In the genomic region with DNA sequence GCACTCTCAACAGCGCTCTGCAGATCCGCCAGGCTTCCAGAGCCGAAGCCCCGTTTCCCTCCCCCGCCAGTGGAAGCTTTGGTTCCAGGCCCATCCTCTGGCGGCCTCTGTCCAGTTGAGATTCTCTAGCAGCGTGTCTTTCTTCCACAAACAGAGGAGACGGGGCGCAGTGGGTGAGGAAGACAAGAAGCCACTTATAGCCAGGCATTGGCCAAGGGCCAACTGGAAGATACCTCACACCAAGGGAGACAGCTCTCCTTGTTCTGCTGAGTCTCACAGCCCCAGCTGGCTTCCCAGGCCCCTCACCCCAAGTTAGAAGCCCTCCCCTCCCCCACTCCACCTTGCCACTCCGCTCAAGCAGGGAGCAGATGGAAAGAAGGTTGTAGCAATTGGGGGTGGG, we compare ENCODE assay signal across 9 mouse cellular contexts. TPM values are rescaled to one million over a fixed set of nuclear protein-coding genes. Genes with fewer than 3 reads are reported as not detected.
DNase-seq lines count a peak whose midpoint lies in the region; ATAC-seq and TF ChIP-seq lines count a peak whose summit lies in the region.
"Had no signal": no experiment of that assay in that cellular context is flagged by ENCODE, and none has a peak within 500 bp of the region (broad histone marks: within the 10 kb centered on the region; RNA-seq: fewer than 3 reads in every experiment).

No protein-coding gene starts in this region.

- H3K4me2 ChIP-seq in kidney, postnatal 0 days (ENCODE audit: low read length): no peak overlapping the region
- no peak overlapping the region for H3K4me2 ChIP-seq in kidney, embryonic 16.5 days (replicated peaks; ENCODE audit: low read depth, low read length)
- H3K4me2 ChIP-seq in forebrain, embryonic 14.5 days (ENCODE audit: low read length): peak overlapping the region; percentile 80
- no peak overlapping the region for H3K4me2 ChIP-seq in heart, embryonic 11.5 days

- no peak for TF ChIP-seq CTCF in kidney, postnatal 0 days (IDR thresholded peaks at IDR 0.05; ENCODE audit: low read depth)

- 11% methylated on average over 10 of the region's 10 CpGs for WGBS in kidney, postnatal 0 days
- WGBS in kidney, embryonic 16.5 days: 7% methylated on average over 10 of the region's 10 CpGs
- 5% methylated on average over 10 of the region's 10 CpGs for WGBS in forebrain, embryonic 14.5 days
- WGBS in heart, embryonic 11.5 days (ENCODE audit: insufficient replicate concordance): 7% methylated on average over 10 of the region's 10 CpGs

- H3K4me1 ChIP-seq in kidney, postnatal 0 days (replicated peaks; ENCODE audit: insufficient read depth, low read length): peaks cover 8% of the 10 kb centered on the region
- H3K4me1 ChIP-seq in kidney, embryonic 16.5 days (ENCODE audit: insufficient read depth, low read length): peaks cover 11% of the 10 kb centered on the region; the same call in 1 of the 2 replicates
- H3K4me1 ChIP-seq in forebrain, embryonic 14.5 days (ENCODE audit: control insufficient read depth, insufficient read depth, low read length): peaks cover 24% of the 10 kb centered on the region
- H3K4me1 ChIP-seq in heart, embryonic 11.5 days (ENCODE audit: control insufficient read depth, insufficient read depth, low read length): no peaks in the 10 kb centered on the region

- 0 out of 2 replicates have a peak overlapping the region, but pooled peaks have one; percentile 22 for H3K4me3 ChIP-seq in kidney, postnatal 0 days (replicated peaks; ENCODE audit: low read depth, low read length)
- no peak overlapping the region for H3K4me3 ChIP-seq in kidney, embryonic 16.5 days (ENCODE audit: low read length)
- H3K4me3 ChIP-seq in forebrain, embryonic 14.5 days (ENCODE audit: low read depth, low read length): peak overlapping the region; percentile 72
- no peak overlapping the region for H3K4me3 ChIP-seq in heart, embryonic 11.5 days (ENCODE audit: low read depth, low read length)

- no peak overlapping the region for H3K27ac ChIP-seq in kidney, postnatal 0 days
- no peak overlapping the region for H3K27ac ChIP-seq in kidney, embryonic 16.5 days (ENCODE audit: low read length)
- H3K27ac ChIP-seq in forebrain, embryonic 14.5 days (ENCODE audit: low read depth, low read length): peak overlapping the region; percentile 88
- no peak overlapping the region for H3K27ac ChIP-seq in heart, embryonic 11.5 days (ENCODE audit: low read depth, low read length)

- no peak overlapping the region for H3K9ac ChIP-seq in kidney, postnatal 0 days (ENCODE audit: low read depth, low read length)
- H3K9ac ChIP-seq in kidney, embryonic 16.5 days (replicated peaks; ENCODE audit: low read length): no peak overlapping the region
- peak overlapping the region; percentile 90 for H3K9ac ChIP-seq in forebrain, embryonic 14.5 days (ENCODE audit: low read length)
- H3K9ac ChIP-seq in heart, embryonic 11.5 days (ENCODE audit: low read depth, low read length): no peak overlapping the region

- no peak for ATAC-seq in kidney, postnatal 0 days (replicated peaks; ENCODE audit: low FRiP score, low read depth)
- no peak for ATAC-seq in kidney, embryonic 16.5 days (ENCODE audit: low FRiP score, low TSS enrichment)
- peak; percentile 66; the same call in 1 of the 2 replicates for ATAC-seq in forebrain, embryonic 14.5 days
- ATAC-seq in heart, embryonic 11.5 days (replicated peaks; ENCODE audit: insufficient number of reproducible peaks, low FRiP score, low TSS enrichment): no peak

- no peaks in the 10 kb centered on the region for H3K9me3 ChIP-seq in kidney, postnatal 0 days (replicated peaks; ENCODE audit: low read length)
- no peaks in the 10 kb centered on the region for H3K9me3 ChIP-seq in kidney, embryonic 16.5 days (ENCODE audit: low read length)
- no peaks in the 10 kb centered on the region for H3K9me3 ChIP-seq in forebrain, embryonic 14.5 days (replicated peaks; ENCODE audit: control insufficient read depth, low read length)
- H3K9me3 ChIP-seq in heart, embryonic 11.5 days (replicated peaks; ENCODE audit: control insufficient read depth, low read length): no peaks in the 10 kb centered on the region

- no peak for DNase-seq in kidney, postnatal 0 days (ENCODE audit: low spot score)
- DNase-seq in forebrain, embryonic 14.5 days (ENCODE audit: low spot score): peak; percentile 87
- peak; percentile 32 to 77 for DNase-seq in left cerebral cortex, adult 8-10 months (ENCODE audit: low spot score in 2 of 2)
- peak; percentile 68 for DNase-seq in right cerebral cortex, postnatal 25 days
- DNase-seq in adrenal gland, postnatal 10 days: no peak
- no peak for DNase-seq in testis, postnatal 14 days (ENCODE audit: low spot score)

- H3K36me3 ChIP-seq in kidney, postnatal 0 days (ENCODE audit: insufficient read depth, low read length): no peaks in the 10 kb centered on the region
- no peaks in the 10 kb centered on the region for H3K36me3 ChIP-seq in kidney, embryonic 16.5 days (ENCODE audit: insufficient read depth, low read length)
- no peaks in the 10 kb centered on the region for H3K36me3 ChIP-seq in forebrain, embryonic 14.5 days (ENCODE audit: control insufficient read depth, insufficient read depth, low read length)
- no peaks in the 10 kb centered on the region for H3K36me3 ChIP-seq in heart, embryonic 11.5 days (ENCODE audit: control insufficient read depth, insufficient read depth, low read length)

- H3K27me3 ChIP-seq in kidney, postnatal 0 days (ENCODE audit: insufficient read depth, low read length): peaks cover 39% of the 10 kb centered on the region
- peaks cover 61% of the 10 kb centered on the region for H3K27me3 ChIP-seq in kidney, embryonic 16.5 days (ENCODE audit: insufficient read depth, low read length)
- no peaks in the 10 kb centered on the region for H3K27me3 ChIP-seq in forebrain, embryonic 14.5 days (replicated peaks; ENCODE audit: control insufficient read depth, insufficient read depth, low read length)
- peaks cover 84% of the 10 kb centered on the region for H3K27me3 ChIP-seq in heart, embryonic 11.5 days (ENCODE audit: control insufficient read depth, insufficient read depth, low read length)
- H3K27me3 ChIP-seq: CH12.LX had no signal

RNA-seq across cellular contexts. Expression of a gene that starts 0.8 kb away (rescaled TPM):
- 0.28 and 0.37 TPM in 2 replicates for polyA plus RNA-seq in kidney, postnatal 0 days (2015; fragmentation: Nextera tagmentation; extraction: Ambion mirVana)
- 0.76 and 0.89 TPM in 2 replicates for polyA plus RNA-seq in kidney, embryonic 16.5 days (2015; fragmentation: Nextera tagmentation; extraction: Ambion mirVana)
- 22.1 and 27.9 TPM in 2 replicates for polyA plus RNA-seq in forebrain, embryonic 14.5 days (2014; fragmentation: Nextera tagmentation; extraction: Ambion mirVana)
- 100 to 1,000 TPM; 133 to 138 (median 136) TPM for total RNA-seq in left cerebral cortex, adult 8-10 months (2022)
- total RNA-seq in adrenal gland, postnatal 10 days (2021): 1 to 10 TPM; 3.8 to 4.5 TPM
- 0.10 TPM in 1 of 2 replicates, not detected in the other for polyA plus RNA-seq in heart, embryonic 11.5 days (2014; fragmentation: Nextera tagmentation; extraction: Ambion mirVana)
- total RNA-seq: CH12.LX had no signal

Comparison
In these comparisons a context has a peak if more than half of its experiments do, and no peak if none do; other contexts are left out.
1. H3K4me3 ChIP-seq: peak in kidney, postnatal 0 days (single experiment) and forebrain, embryonic 14.5 days (single experiment); none in kidney, embryonic 16.5 days (single experiment) and heart, embryonic 11.5 days (single experiment).
2. DNase-seq: peak in forebrain, embryonic 14.5 days (single experiment), left cerebral cortex, adult 8-10 months (2 of 2) and right cerebral cortex, postnatal 25 days (single experiment); none in kidney, postnatal 0 days (single experiment), adrenal gland, postnatal 10 days (single experiment) and testis, postnatal 14 days (single experiment).
3. RNA of a gene that starts 0.8 kb away (polyA plus RNA-seq): 22.1 to 27.9 TPM in forebrain, embryonic 14.5 days; 0.76 to 0.89 TPM in kidney, embryonic 16.5 days, 0.28 to 0.37 TPM in kidney, postnatal 0 days and 0.10 TPM in heart, embryonic 11.5 days; every median in the first group is over 10 times any median in the second.